Mouse (Mus musculus): ENCODE measurements around the gene Akr1a1. TPM values are rescaled to one million over a fixed set of nuclear protein-coding genes. Genes with fewer than 3 reads are reported as not detected.

Akr1a1 gene
- polyA plus RNA-seq, 1 experiment from 2014 or later: 712 TPM

GRCm38 (mm10) chr4:116650365-116650764, 1.1 kb downstream of the Akr1a1 start:
- H3K4me2 ChIP-seq (replicated peaks): peak overlapping the region; percentile 91
- no peak for DNase-seq (ENCODE audit: low spot score)
- peaks cover 22% of the 10 kb centered on the region for H3K36me3 ChIP-seq (replicated peaks; ENCODE audit: control insufficient read depth, insufficient read depth)
- 46% methylated on average over 5 of the region's 5 CpGs for WGBS
- H3K4me3 ChIP-seq (replicated peaks; ENCODE audit: low read length): peak overlapping the region; percentile 65
- H3K9ac ChIP-seq: peak overlapping the region; percentile 80
- ATAC-seq (ENCODE audit: low FRiP score): no peak
- H3K4me1 ChIP-seq (replicated peaks; ENCODE audit: control insufficient read depth, insufficient read depth, low read length): peaks cover 35% of the 10 kb centered on the region
- H3K27me3 ChIP-seq (ENCODE audit: control insufficient read depth, insufficient read depth, low read length): no peaks in the 10 kb centered on the region
- no peaks in the 10 kb centered on the region for H3K9me3 ChIP-seq (ENCODE audit: control insufficient read depth, low read length)
- H3K27ac ChIP-seq: peak overlapping the region; percentile 83; the same call in 1 of the 2 replicates

- H3K9ac ChIP-seq: no peak overlapping the region
- ATAC-seq (ENCODE audit: low FRiP score): no peak
Measured at GRCm38 (mm10) chr4:116649411-116649810, 2.1 kb downstream of the Akr1a1 start.

GRCm38 (mm10) chr4:116645624-116646023, 5.9 kb downstream of the Akr1a1 start:
- peaks cover 65% of the 10 kb centered on the region for H3K36me3 ChIP-seq (replicated peaks; ENCODE audit: control insufficient read depth, insufficient read depth)
- H3K4me1 ChIP-seq (replicated peaks; ENCODE audit: control insufficient read depth, insufficient read depth, low read length): peaks cover 32% of the 10 kb centered on the region
- H3K4me2 ChIP-seq (replicated peaks): no peak overlapping the region
- no peaks in the 10 kb centered on the region for H3K27me3 ChIP-seq (ENCODE audit: control insufficient read depth, insufficient read depth, low read length)
- H3K27ac ChIP-seq: no peak overlapping the region
- no peak overlapping the region for H3K9ac ChIP-seq
- ATAC-seq (ENCODE audit: low FRiP score) (no peak), DNase-seq (ENCODE audit: low spot score) (no peak)
- no peak overlapping the region for H3K4me3 ChIP-seq (replicated peaks; ENCODE audit: low read length)
- 94% methylated on average over 7 of the region's 7 CpGs for WGBS
- H3K9me3 ChIP-seq (ENCODE audit: control insufficient read depth, low read length): no peaks in the 10 kb centered on the region

More at GRCm38 (mm10) chr4:116649411-116649810, 2.1 kb downstream of the Akr1a1 start:
- peaks cover 31% of the 10 kb centered on the region for H3K36me3 ChIP-seq (replicated peaks; ENCODE audit: control insufficient read depth, insufficient read depth)
- no peaks in the 10 kb centered on the region for H3K27me3 ChIP-seq (ENCODE audit: control insufficient read depth, insufficient read depth, low read length)
- peaks cover 35% of the 10 kb centered on the region for H3K4me1 ChIP-seq (replicated peaks; ENCODE audit: control insufficient read depth, insufficient read depth, low read length)
- no peak overlapping the region; the same call in 1 of the 2 replicates for H3K4me3 ChIP-seq (replicated peaks; ENCODE audit: low read length)
- no peaks in the 10 kb centered on the region for H3K9me3 ChIP-seq (ENCODE audit: control insufficient read depth, low read length)
- DNase-seq (ENCODE audit: low spot score): no peak
- H3K27ac ChIP-seq: no peak overlapping the region
- peak overlapping the region; percentile 91 for H3K4me2 ChIP-seq (replicated peaks)
- WGBS: 97% methylated on average over 2 of the region's 2 CpGs

- H3K27me3 ChIP-seq (ENCODE audit: control insufficient read depth, insufficient read depth, low read length): no peaks in the 10 kb centered on the region
- H3K27ac ChIP-seq: no peak overlapping the region
- H3K9ac ChIP-seq: no peak overlapping the region
- no peak overlapping the region for H3K4me2 ChIP-seq (replicated peaks)
- no peak for ATAC-seq (ENCODE audit: low FRiP score)
- 60% methylated on average over 6 of the region's 6 CpGs for WGBS
- peaks cover 78% of the 10 kb centered on the region for H3K36me3 ChIP-seq (replicated peaks; ENCODE audit: control insufficient read depth, insufficient read depth)
- no peak for DNase-seq (ENCODE audit: low spot score)
- no peak overlapping the region for H3K4me3 ChIP-seq (replicated peaks; ENCODE audit: low read length)
- peaks cover 21% of the 10 kb centered on the region for H3K4me1 ChIP-seq (replicated peaks; ENCODE audit: control insufficient read depth, insufficient read depth, low read length)
- H3K9me3 ChIP-seq (ENCODE audit: control insufficient read depth, low read length): no peaks in the 10 kb centered on the region
Measured at GRCm38 (mm10) chr4:116644326-116644725, 7.2 kb downstream of the Akr1a1 start.

- WGBS: 97% methylated on average over 1 of the region's 1 CpGs
- no peaks in the 10 kb centered on the region for H3K9me3 ChIP-seq (ENCODE audit: control insufficient read depth, low read length)
- peaks cover 4% of the 10 kb centered on the region; the same call in 1 of the 2 replicates for H3K4me1 ChIP-seq (replicated peaks; ENCODE audit: control insufficient read depth, insufficient read depth, low read length)
- H3K27ac ChIP-seq: no peak overlapping the region
- DNase-seq (ENCODE audit: low spot score) (no peak), ATAC-seq (ENCODE audit: low FRiP score) (no peak)
- peaks cover 84% of the 10 kb centered on the region for H3K36me3 ChIP-seq (replicated peaks; ENCODE audit: control insufficient read depth, insufficient read depth)
- no peak overlapping the region for H3K4me2 ChIP-seq (replicated peaks)
- no peaks in the 10 kb centered on the region for H3K27me3 ChIP-seq (ENCODE audit: control insufficient read depth, insufficient read depth, low read length)
- H3K9ac ChIP-seq: no peak overlapping the region
- H3K4me3 ChIP-seq (replicated peaks; ENCODE audit: low read length): no peak overlapping the region
Measured at GRCm38 (mm10) chr4:116642071-116642470, 9.4 kb downstream of the Akr1a1 start.

- no peak overlapping the region for H3K4me3 ChIP-seq (replicated peaks; ENCODE audit: low read length)
- DNase-seq (ENCODE audit: low spot score) (no peak), ATAC-seq (ENCODE audit: low FRiP score) (no peak)
- H3K9me3 ChIP-seq (ENCODE audit: control insufficient read depth, low read length): no peaks in the 10 kb centered on the region
- no peak overlapping the region for H3K27ac ChIP-seq
- no peaks in the 10 kb centered on the region for H3K4me1 ChIP-seq (replicated peaks; ENCODE audit: control insufficient read depth, insufficient read depth, low read length)
- no peaks in the 10 kb centered on the region for H3K27me3 ChIP-seq (ENCODE audit: control insufficient read depth, insufficient read depth, low read length)
- WGBS: 97% methylated on average over 6 of the region's 6 CpGs
- H3K4me2 ChIP-seq (replicated peaks): no peak overlapping the region
- peaks cover 97% of the 10 kb centered on the region for H3K36me3 ChIP-seq (replicated peaks; ENCODE audit: control insufficient read depth, insufficient read depth)
- no peak overlapping the region for H3K9ac ChIP-seq
Measured at GRCm38 (mm10) chr4:116638821-116639220, 12.7 kb downstream of the Akr1a1 start.

GRCm38 (mm10) chr4:116635197-116635596, 16.3 kb downstream of the Akr1a1 start:
- no peak for DNase-seq (ENCODE audit: low spot score)
- ATAC-seq (ENCODE audit: low FRiP score): no peak; the same call in 1 of the 2 replicates
- no peaks in the 10 kb centered on the region for H3K27me3 ChIP-seq (ENCODE audit: control insufficient read depth, insufficient read depth, low read length)
- WGBS: 69% methylated on average over 1 of the region's 1 CpGs
- no peak overlapping the region for H3K9ac ChIP-seq
- no peaks in the 10 kb centered on the region for H3K9me3 ChIP-seq (ENCODE audit: control insufficient read depth, low read length)
- no peaks in the 10 kb centered on the region for H3K4me1 ChIP-seq (replicated peaks; ENCODE audit: control insufficient read depth, insufficient read depth, low read length)
- H3K4me3 ChIP-seq (replicated peaks; ENCODE audit: low read length): no peak overlapping the region
- H3K36me3 ChIP-seq (replicated peaks; ENCODE audit: control insufficient read depth, insufficient read depth): peaks cover 71% of the 10 kb centered on the region
- H3K27ac ChIP-seq: no peak overlapping the region
- H3K4me2 ChIP-seq (replicated peaks): no peak overlapping the region

GRCm38 (mm10) chr4:116627722-116628662, 23.5 kb downstream of the Akr1a1 start, which contains the start of gene Nasp:
Nasp (minus strand) TSS chr4:116627941.
- peak within 1 kb of the TSS; percentile 77 for H3K9ac ChIP-seq
- peak within 1 kb of the TSS; percentile 92 for H3K27ac ChIP-seq
- DNase-seq (ENCODE audit: low spot score) (peak; percentile 88), ATAC-seq (ENCODE audit: low FRiP score) (peak; percentile 85)
- H3K4me1 ChIP-seq (replicated peaks; ENCODE audit: control insufficient read depth, insufficient read depth, low read length): peaks cover 23% of the 10 kb centered on the region
- H3K9me3 ChIP-seq (ENCODE audit: control insufficient read depth, low read length): no peaks in the 10 kb centered on the region
- 0 out of 2 replicates have a peak, but pooled peaks cover 5% of the 10 kb centered on the region for H3K36me3 ChIP-seq (replicated peaks; ENCODE audit: control insufficient read depth, insufficient read depth)
- no peaks in the 10 kb centered on the region for H3K27me3 ChIP-seq (ENCODE audit: control insufficient read depth, insufficient read depth, low read length)
- peak within 1 kb of the TSS; percentile 85 for H3K4me2 ChIP-seq (replicated peaks)
- H3K4me3 ChIP-seq (replicated peaks; ENCODE audit: low read length): peak within 1 kb of the TSS; percentile 86
- WGBS: 8% methylated on average over 23 of the region's 23 CpGs

GRCm38 (mm10) chr4:116627359-116627716, 24.1 kb downstream of the Akr1a1 start:
- no peaks in the 10 kb centered on the region for H3K9me3 ChIP-seq (ENCODE audit: control insufficient read depth, low read length)
- H3K4me1 ChIP-seq (replicated peaks; ENCODE audit: control insufficient read depth, insufficient read depth, low read length): peaks cover 23% of the 10 kb centered on the region
- peak overlapping the region; percentile 92 for H3K27ac ChIP-seq
- H3K27me3 ChIP-seq (ENCODE audit: control insufficient read depth, insufficient read depth, low read length): no peaks in the 10 kb centered on the region
- peak overlapping the region; percentile 86 for H3K4me3 ChIP-seq (replicated peaks; ENCODE audit: low read length)
- peak; percentile 92 for DNase-seq (ENCODE audit: low spot score)
- peak overlapping the region; percentile 85 for H3K4me2 ChIP-seq (replicated peaks)
- 0% methylated on average over 13 of the region's 13 CpGs for WGBS
- peak; percentile 92 for ATAC-seq (ENCODE audit: low FRiP score)
- H3K9ac ChIP-seq: peak overlapping the region; percentile 77
- peaks cover 7% of the 10 kb centered on the region for H3K36me3 ChIP-seq (replicated peaks; ENCODE audit: control insufficient read depth, insufficient read depth)

Data from hindbrain, embryonic 14.5 days (tissue).